Comparison of ENCODE assay signal across 20 mouse cellular contexts in the genomic region with DNA sequence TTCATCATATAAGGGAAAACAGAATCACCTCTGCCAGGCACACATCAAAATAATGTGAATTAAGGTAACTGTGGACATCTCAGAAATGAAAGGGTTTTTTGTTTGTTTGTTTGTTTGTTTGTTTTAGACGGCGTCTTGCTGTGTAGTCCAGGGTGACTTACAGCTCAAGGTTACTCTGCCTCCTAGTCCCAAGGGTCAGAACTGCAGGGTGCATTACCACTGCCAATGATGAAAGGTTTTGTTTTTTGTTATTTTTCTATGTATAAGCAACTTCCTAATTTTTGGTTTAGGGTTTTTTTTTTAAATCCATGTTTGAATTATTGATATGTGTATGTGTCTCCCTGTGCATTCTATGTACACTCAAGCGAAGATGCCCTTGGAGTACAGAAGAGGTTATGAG. TPM values are rescaled to one million over a fixed set of nuclear protein-coding genes. Genes with fewer than 3 reads are reported as not detected.
"Had no signal": no experiment of that assay in that cellular context is flagged by ENCODE, and none has a peak within 500 bp of the region (broad histone marks: within the 10 kb centered on the region; RNA-seq: fewer than 3 reads in every experiment).

No protein-coding gene starts in this region.

- H3K36me3 ChIP-seq: intestine, embryonic 15.5 days; liver, embryonic 13.5 days; midbrain, embryonic 10.5 days; neural tube, embryonic 12.5 days; neural tube, embryonic 15.5 days; stomach, embryonic 15.5 days had no signal

- H3K4me3 ChIP-seq: intestine, embryonic 15.5 days; liver, embryonic 13.5 days; megakaryocyte, embryonic 14.5 days; midbrain, embryonic 10.5 days; neural tube, embryonic 12.5 days; neural tube, embryonic 15.5 days; stomach, embryonic 15.5 days had no signal

- H3K9me3 ChIP-seq: intestine, embryonic 15.5 days; liver, embryonic 13.5 days; megakaryocyte, embryonic 14.5 days; midbrain, embryonic 10.5 days; neural tube, embryonic 12.5 days; neural tube, embryonic 15.5 days; stomach, embryonic 15.5 days had no signal

- H3K4me1 ChIP-seq: intestine, embryonic 15.5 days; stomach, embryonic 15.5 days had no signal

- H3K4me2 ChIP-seq: intestine, embryonic 15.5 days; liver, embryonic 13.5 days; neural tube, embryonic 12.5 days; neural tube, embryonic 15.5 days; stomach, embryonic 15.5 days had no signal

- ATAC-seq: intestine, embryonic 15.5 days had no signal

- H3K27ac ChIP-seq: intestine, embryonic 15.5 days; kidney, postnatal 0 days; liver, embryonic 13.5 days; midbrain, embryonic 10.5 days; neural tube, embryonic 12.5 days; neural tube, embryonic 15.5 days; stomach, embryonic 15.5 days had no signal

- DNase-seq: kidney, adult 2 months; kidney, postnatal 25 days; liver, embryonic 13.5 days; lung, adult 2 months; lung, postnatal 36 days; midbrain, embryonic 14.5 days; right cerebral cortex, adult 18-20 months; right cerebral cortex, postnatal 14 days; right cerebral cortex, postnatal 4 days; thymus, adult 2 months; thymus, postnatal 14 days; thymus, postnatal 4 days had no signal

- H3K27me3 ChIP-seq: intestine, embryonic 15.5 days; stomach, embryonic 15.5 days had no signal

- H3K9ac ChIP-seq: intestine, embryonic 15.5 days; liver, embryonic 13.5 days; neural tube, embryonic 12.5 days; neural tube, embryonic 15.5 days; stomach, embryonic 15.5 days had no signal

RNA-seq across cellular contexts. Expression of a gene that starts 4.3 kb away (rescaled TPM):
- polyA plus RNA-seq: liver, adult 2 months had no signal
